Mouse (Mus musculus): ENCODE data around the gene Flrt1. TPM values are rescaled to one million over a fixed set of nuclear protein-coding genes. Genes with fewer than 3 reads are reported as not detected.
"Not testable (repeated sequence)": the region's sequence is repeated elsewhere in the genome, so short reads cannot be mapped to it uniquely, and the experiment has no call there.

The Flrt1 gene
- polyA plus RNA-seq, 1 experiment from 2014 or later, result 9.2 TPM

GRCm38 (mm10) chr19:7089050-7089449, 16.5 kb downstream of the Flrt1 start:
- H3K27me3 ChIP-seq (ENCODE audit: control insufficient read depth, insufficient read depth, low read length), result no peaks in the 10 kb centered on the region
- no peak overlapping the region for H3K27ac ChIP-seq (ENCODE audit: low read length)
- 0 out of 2 replicates have a peak, but pooled peaks cover 8% of the 10 kb centered on the region for H3K4me1 ChIP-seq (ENCODE audit: control insufficient read depth, insufficient read depth, low read length)
- WGBS, result 71% methylated on average over 5 of the region's 5 CpGs
- no peak for ATAC-seq (ENCODE audit: insufficient number of reproducible peaks, insufficient read depth, low FRiP score, low read depth)
- H3K4me2 ChIP-seq (replicated peaks; ENCODE audit: low read depth, low read length), result no peak overlapping the region
- H3K9ac ChIP-seq (replicated peaks; ENCODE audit: low read depth, low read length), result no peak overlapping the region
- H3K36me3 ChIP-seq (ENCODE audit: control insufficient read depth, insufficient read depth, low read length), result no peaks in the 10 kb centered on the region
- H3K9me3 ChIP-seq (ENCODE audit: control insufficient read depth, low read depth, low read length), result no peaks in the 10 kb centered on the region
- no peak overlapping the region for H3K4me3 ChIP-seq (ENCODE audit: low read depth, low read length)

GRCm38 (mm10) chr19:7088558-7088957, 17.0 kb downstream of the Flrt1 start:
- Histone ChIP-seq H3K9ac (replicated peaks; ENCODE audit: low read depth, low read length) (no peak overlapping the region), H3K4me2 (replicated peaks; ENCODE audit: low read depth, low read length) (no peak overlapping the region), H3K9me3 (ENCODE audit: control insufficient read depth, low read depth, low read length) (no peaks in the 10 kb centered on the region), H3K36me3 (ENCODE audit: control insufficient read depth, insufficient read depth, low read length) (no peaks in the 10 kb centered on the region), H3K4me3 (ENCODE audit: low read depth, low read length) (no peak overlapping the region), H3K27me3 (ENCODE audit: control insufficient read depth, insufficient read depth, low read length) (no peaks in the 10 kb centered on the region), H3K4me1 (ENCODE audit: control insufficient read depth, insufficient read depth, low read length) (peaks cover 11% of the 10 kb centered on the region; the same call in 1 of the 2 replicates), H3K27ac (ENCODE audit: low read length) (no peak overlapping the region)
- ATAC-seq (ENCODE audit: insufficient number of reproducible peaks, insufficient read depth, low FRiP score, low read depth), result no peak
- WGBS, result 34% methylated on average over 9 of the region's 9 CpGs

- WGBS, result 67% methylated on average over 15 of the region's 15 CpGs
- Histone ChIP-seq H3K4me1 (ENCODE audit: control insufficient read depth, insufficient read depth, low read length) (peaks cover 9% of the 10 kb centered on the region; the same call in 1 of the 2 replicates), H3K27ac (ENCODE audit: low read length) (no peak overlapping the region), H3K4me2 (replicated peaks; ENCODE audit: low read depth, low read length) (no peak overlapping the region), H3K36me3 (ENCODE audit: control insufficient read depth, insufficient read depth, low read length) (no peaks in the 10 kb centered on the region), H3K9me3 (ENCODE audit: control insufficient read depth, low read depth, low read length) (no peaks in the 10 kb centered on the region), H3K27me3 (ENCODE audit: control insufficient read depth, insufficient read depth, low read length) (no peaks in the 10 kb centered on the region), H3K9ac (replicated peaks; ENCODE audit: low read depth, low read length) (no peak overlapping the region), H3K4me3 (ENCODE audit: low read depth, low read length) (no peak overlapping the region)
- ATAC-seq (ENCODE audit: insufficient number of reproducible peaks, insufficient read depth, low FRiP score, low read depth), result no peak
These were observed 20.8 kb downstream of the Flrt1 start for GRCm38 (mm10) chr19:7084734-7085133.

- Histone ChIP-seq H3K4me2 (replicated peaks; ENCODE audit: low read depth, low read length) (no peak overlapping the region), H3K4me1 (ENCODE audit: control insufficient read depth, insufficient read depth, low read length) (peaks cover 9% of the 10 kb centered on the region; the same call in 1 of the 2 replicates), H3K9ac (replicated peaks; ENCODE audit: low read depth, low read length) (no peak overlapping the region), H3K27ac (ENCODE audit: low read length) (no peak overlapping the region), H3K9me3 (ENCODE audit: control insufficient read depth, low read depth, low read length) (no peaks in the 10 kb centered on the region), H3K4me3 (ENCODE audit: low read depth, low read length) (no peak overlapping the region), H3K36me3 (ENCODE audit: control insufficient read depth, insufficient read depth, low read length) (no peaks in the 10 kb centered on the region), H3K27me3 (ENCODE audit: control insufficient read depth, insufficient read depth, low read length) (no peaks in the 10 kb centered on the region)
- WGBS, result 46% methylated on average over 14 of the region's 14 CpGs
- no peak for ATAC-seq (ENCODE audit: insufficient number of reproducible peaks, insufficient read depth, low FRiP score, low read depth)
These were observed 22.3 kb downstream of the Flrt1 start for GRCm38 (mm10) chr19:7083035-7083794.

DNA sequence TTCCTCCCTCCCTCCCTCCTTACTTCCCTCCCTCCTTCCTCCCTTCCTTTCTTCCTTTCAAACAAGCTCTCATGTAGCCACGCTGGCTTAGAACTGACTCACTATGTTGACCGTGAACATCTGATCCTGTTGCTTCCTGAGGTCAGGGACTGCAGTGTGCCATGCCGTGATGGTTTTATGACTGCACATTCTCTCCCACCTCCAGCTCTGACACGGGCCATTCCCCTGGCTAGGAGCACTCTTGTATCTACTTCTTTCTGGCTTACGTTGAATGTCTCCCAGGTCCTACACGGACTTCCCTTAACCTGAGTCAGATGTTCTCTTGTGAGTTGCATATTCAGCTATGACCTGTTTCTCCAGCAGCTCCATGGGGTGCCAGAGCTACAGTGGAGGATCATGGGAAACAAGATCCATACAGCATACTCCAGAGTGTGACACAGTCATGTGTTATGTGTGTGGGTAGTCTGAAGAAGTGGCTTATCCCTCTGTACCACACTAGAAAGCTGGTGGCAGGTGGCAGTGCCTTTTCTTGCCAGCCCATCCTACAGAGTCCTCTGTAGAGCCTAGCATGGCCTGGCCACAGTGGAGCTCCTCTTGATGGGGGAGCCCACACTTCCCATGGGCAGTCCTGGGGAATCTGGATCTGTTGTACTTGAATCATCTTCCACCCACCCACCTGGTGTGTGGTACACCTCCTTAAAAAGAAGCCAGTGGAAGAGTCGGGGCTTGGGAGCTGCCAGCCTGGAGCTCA, 23.8 kb downstream of the Flrt1 start:
- Histone ChIP-seq H3K9ac (replicated peaks; ENCODE audit: low read depth, low read length) (no peak overlapping the region), H3K27ac (ENCODE audit: low read length) (no peak overlapping the region), H3K9me3 (ENCODE audit: control insufficient read depth, low read depth, low read length) (no peaks in the 10 kb centered on the region), H3K4me1 (ENCODE audit: control insufficient read depth, insufficient read depth, low read length) (peaks cover 9% of the 10 kb centered on the region; the same call in 1 of the 2 replicates), H3K36me3 (ENCODE audit: control insufficient read depth, insufficient read depth, low read length) (no peaks in the 10 kb centered on the region), H3K4me3 (ENCODE audit: low read depth, low read length) (no peak overlapping the region), H3K27me3 (ENCODE audit: control insufficient read depth, insufficient read depth, low read length) (no peaks in the 10 kb centered on the region), H3K4me2 (replicated peaks; ENCODE audit: low read depth, low read length) (no peak overlapping the region)
- ATAC-seq (ENCODE audit: insufficient number of reproducible peaks, insufficient read depth, low FRiP score, low read depth), result no peak
- 78% methylated on average over 7 of the region's 7 CpGs for WGBS

DNA sequence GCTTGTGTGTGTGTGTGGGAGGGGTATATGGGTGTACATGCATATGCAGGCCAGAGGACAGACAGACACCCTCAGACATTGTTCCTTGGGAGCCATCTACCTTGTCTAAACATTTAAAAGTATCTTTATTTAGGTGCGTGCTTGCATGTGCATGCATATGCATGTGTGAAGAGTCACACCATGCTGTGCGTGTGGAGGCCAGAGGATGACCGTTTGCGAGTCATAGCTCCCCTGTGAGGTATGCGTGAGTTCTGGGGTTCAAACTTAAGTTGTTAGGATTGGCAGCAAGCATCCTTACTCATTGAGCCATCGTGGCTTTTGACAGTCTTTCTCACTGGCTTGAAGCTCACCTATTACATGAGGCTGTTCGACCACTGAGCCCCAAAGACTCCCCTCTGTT, 27.3 kb downstream of the Flrt1 start:
- no peaks in the 10 kb centered on the region for H3K36me3 ChIP-seq (ENCODE audit: control insufficient read depth, insufficient read depth, low read length)
- no peak overlapping the region for H3K4me3 ChIP-seq (ENCODE audit: low read depth, low read length)
- no peak for ATAC-seq (ENCODE audit: insufficient number of reproducible peaks, insufficient read depth, low FRiP score, low read depth)
- 84% methylated on average over 7 of the region's 7 CpGs for WGBS
- no peak overlapping the region for H3K27ac ChIP-seq (ENCODE audit: low read length)
- H3K4me1 ChIP-seq (ENCODE audit: control insufficient read depth, insufficient read depth, low read length), result peaks cover 3% of the 10 kb centered on the region; the same call in 1 of the 2 replicates
- no peak overlapping the region for H3K4me2 ChIP-seq (replicated peaks; ENCODE audit: low read depth, low read length)
- H3K27me3 ChIP-seq (ENCODE audit: control insufficient read depth, insufficient read depth, low read length), result no peaks in the 10 kb centered on the region
- no peaks in the 10 kb centered on the region for H3K9me3 ChIP-seq (ENCODE audit: control insufficient read depth, low read depth, low read length)
- H3K9ac ChIP-seq (replicated peaks; ENCODE audit: low read depth, low read length), result no peak overlapping the region

- 71% methylated on average over 9 of the region's 9 CpGs for WGBS
- no peaks in the 10 kb centered on the region for H3K4me1 ChIP-seq (ENCODE audit: control insufficient read depth, insufficient read depth, low read length)
These were observed 27.9 kb downstream of the Flrt1 start for GRCm38 (mm10) chr19:7077666-7078065.

DNA sequence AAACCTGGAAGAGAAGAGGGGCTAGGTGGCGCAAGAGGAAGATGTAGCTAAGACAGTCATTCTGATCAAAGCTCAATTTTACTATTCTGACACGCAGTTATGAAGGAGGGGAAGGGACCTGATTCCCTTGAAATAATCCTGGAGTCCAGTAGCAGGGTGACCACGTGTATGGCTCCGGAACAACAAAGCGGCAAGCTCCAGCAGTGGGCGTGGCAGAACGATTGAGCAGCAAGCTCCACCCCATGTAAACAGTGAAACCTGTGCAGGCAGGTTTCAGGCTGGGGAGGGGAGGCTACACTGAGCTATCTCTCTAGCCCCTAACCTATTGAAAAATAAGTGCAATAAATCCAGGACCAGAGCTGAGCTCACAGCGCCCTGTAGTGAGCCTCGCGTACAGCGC, 30.2 kb downstream of the Flrt1 start:
- H3K4me1 ChIP-seq (ENCODE audit: control insufficient read depth, insufficient read depth, low read length); ATAC-seq (ENCODE audit: insufficient number of reproducible peaks, insufficient read depth, low FRiP score, low read depth); H3K36me3 ChIP-seq (ENCODE audit: control insufficient read depth, insufficient read depth, low read length); H3K27ac ChIP-seq (ENCODE audit: low read length); H3K9ac ChIP-seq (replicated peaks; ENCODE audit: low read depth, low read length); H3K27me3 ChIP-seq (ENCODE audit: control insufficient read depth, insufficient read depth, low read length); H3K9me3 ChIP-seq (ENCODE audit: control insufficient read depth, low read depth, low read length); H3K4me2 ChIP-seq (replicated peaks; ENCODE audit: low read depth, low read length); H3K4me3 ChIP-seq (ENCODE audit: low read depth, low read length): not testable (repeated sequence)
- WGBS, result 78% methylated on average over 11 of the region's 11 CpGs

More at GRCm38 (mm10) chr19:7077666-7078065, 27.9 kb downstream of the Flrt1 start:
- H3K27ac ChIP-seq (ENCODE audit: low read length), result no peak overlapping the region
- H3K9me3 ChIP-seq (ENCODE audit: control insufficient read depth, low read depth, low read length), result no peaks in the 10 kb centered on the region
- H3K27me3 ChIP-seq (ENCODE audit: control insufficient read depth, insufficient read depth, low read length), result no peaks in the 10 kb centered on the region
- no peak overlapping the region for H3K4me3 ChIP-seq (ENCODE audit: low read depth, low read length)
- no peaks in the 10 kb centered on the region for H3K36me3 ChIP-seq (ENCODE audit: control insufficient read depth, insufficient read depth, low read length)
- no peak overlapping the region for H3K4me2 ChIP-seq (replicated peaks; ENCODE audit: low read depth, low read length)
- no peak for ATAC-seq (ENCODE audit: insufficient number of reproducible peaks, insufficient read depth, low FRiP score, low read depth)
- H3K9ac ChIP-seq (replicated peaks; ENCODE audit: low read depth, low read length), result no peak overlapping the region
